Mouse (Mus musculus) right cerebral cortex, postnatal 36 days (tissue): ENCODE measurements at regions not wholly inside any gene's neighbourhood (a gene's known extent, or its start where the extent isn't known, plus 50 kb on each side); places are given as distances from the start of the nearest gene placed in this dataset.

Experiments used
- DNase-seq, 2 experiments: peaks; one replicate each; pipeline ENCODE4 v3.0.0; 2022; ENCODE audit warnings: low spot score in 2 of 2, mixed read lengths in 1 of 2

DNA sequence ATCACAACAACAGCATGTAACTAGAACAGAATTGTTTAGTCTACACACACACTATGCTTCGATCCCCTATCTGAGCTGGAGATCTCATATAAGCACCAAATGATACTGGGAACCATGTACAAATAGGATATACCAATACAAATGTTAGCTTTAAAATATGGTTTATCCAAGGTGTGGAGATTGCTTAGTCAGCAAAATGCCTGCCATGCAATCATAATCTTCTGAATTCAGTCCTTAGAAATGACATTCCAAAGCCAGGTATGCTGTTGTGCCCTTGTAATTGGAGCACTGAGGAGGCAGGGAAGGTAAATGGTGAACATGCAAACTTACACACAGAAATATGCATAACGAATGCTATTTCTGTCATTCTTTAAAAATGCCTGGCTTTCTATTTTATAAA is 54.0 kb upstream of the Thsd7b start:
- DNase-seq: no peak

DNA sequence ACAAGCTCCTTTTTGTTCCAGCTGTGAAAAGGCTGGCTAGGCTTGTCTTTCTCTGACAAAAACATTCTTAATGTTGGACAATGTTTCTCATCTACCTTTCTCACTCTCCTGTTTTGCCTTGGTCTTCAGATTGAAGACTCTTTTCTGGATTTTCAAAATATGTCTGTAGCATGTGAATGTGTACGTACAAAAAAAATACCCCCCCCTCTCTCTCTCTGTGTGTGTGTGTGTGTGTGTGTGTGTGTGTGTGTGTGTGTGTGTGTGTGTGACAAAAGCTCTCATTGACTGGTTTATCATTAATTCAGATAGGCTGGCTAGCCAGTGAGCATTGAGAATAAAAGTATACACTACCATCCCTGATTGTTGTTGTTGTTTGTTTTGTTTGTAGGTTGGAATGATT is 64.3 kb upstream of the Thsd7b start:
- no peak for DNase-seq

DNA sequence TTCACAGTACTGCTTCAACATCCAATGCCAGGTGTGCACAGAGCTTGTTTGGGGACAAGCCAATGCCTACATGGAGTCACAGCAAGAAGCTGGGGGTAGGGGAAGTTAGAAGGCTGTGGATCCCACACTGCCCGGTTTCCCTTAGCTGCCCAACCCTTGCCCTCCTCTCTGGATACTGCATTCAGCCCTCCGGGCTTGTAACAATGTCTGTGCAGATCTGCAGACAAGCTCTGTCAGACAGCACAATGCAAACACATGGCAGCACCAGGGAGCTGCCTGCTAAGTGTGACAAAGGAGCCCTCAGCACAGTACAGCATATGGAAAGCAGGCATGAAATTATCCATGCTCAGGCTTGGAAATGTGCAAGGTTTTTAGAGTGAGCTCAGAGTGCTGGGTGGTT is 64.7 kb upstream of the Thsd7b start:
- peak; percentile 1 to 18 for DNase-seq

DNA sequence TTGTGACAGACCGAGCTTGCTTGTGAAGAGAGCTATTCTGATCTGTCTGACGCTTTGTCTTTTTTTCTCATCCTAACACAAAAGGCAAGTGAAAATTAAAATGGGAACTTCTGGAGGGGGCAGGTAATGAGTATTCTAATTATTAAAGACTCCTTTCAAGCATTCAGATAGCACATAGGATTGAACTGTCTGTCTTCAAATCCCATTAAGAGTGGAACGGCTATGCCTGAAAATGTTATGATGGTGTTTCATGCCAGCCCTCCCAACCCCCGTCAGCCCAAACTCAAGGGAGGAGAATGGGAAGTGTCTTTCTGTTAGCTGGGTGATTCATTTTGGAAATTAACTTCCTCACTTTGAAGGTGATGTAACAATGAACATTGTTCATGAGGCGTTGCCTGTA is 65.4 kb upstream of the Thsd7b start:
- no peak for DNase-seq

DNA sequence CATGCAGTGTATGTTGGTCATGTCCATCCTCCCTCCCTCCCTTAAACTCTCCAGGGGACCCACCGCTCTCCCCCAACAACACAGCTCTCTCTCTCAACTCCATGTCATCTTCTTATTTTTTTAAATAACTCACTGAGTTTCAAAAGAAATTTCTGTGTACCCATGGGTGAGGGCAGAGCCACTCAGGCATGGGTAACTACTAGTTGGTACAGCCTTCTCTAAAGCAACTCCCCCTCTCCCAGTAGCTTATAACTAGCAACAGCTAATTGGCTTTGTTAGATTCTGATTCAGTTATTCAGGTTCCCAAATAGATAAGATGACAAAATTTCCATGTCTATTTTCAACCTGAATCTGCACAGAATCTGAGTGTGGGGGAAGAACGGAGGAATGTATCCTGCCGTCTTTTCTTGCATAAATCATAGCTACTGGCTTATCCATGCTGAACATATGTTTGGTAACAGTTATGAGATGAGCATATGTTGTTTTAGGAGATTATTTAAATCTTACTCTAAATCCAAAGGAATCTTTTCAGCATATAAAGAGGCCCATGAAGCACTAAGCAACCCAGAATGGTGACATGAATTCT is 92.8 kb upstream of the Thsd7b start:
- peak in 1 of 2 experiments; percentile 20 for DNase-seq

DNA sequence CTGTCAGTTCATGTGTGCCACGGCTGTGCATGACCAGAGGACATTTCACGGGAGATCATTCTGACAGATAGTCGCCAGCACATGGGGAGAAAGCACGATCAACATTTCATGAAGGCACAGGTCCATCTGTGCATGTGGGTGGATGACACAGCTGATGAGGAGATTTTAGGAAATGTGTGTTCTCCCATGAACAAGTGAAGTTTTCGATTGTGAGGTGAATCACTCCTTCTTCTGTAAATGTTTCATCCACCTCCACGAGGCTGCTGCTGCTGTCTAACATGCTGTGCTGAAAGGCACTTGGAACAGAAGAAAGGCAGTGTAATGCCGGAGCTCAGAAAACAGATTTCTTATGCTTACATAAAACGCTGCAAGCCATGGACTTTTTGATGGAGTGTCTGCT is 103.2 kb upstream of the Thsd7b start:
- peak; percentile 54 to 61 for DNase-seq

DNA sequence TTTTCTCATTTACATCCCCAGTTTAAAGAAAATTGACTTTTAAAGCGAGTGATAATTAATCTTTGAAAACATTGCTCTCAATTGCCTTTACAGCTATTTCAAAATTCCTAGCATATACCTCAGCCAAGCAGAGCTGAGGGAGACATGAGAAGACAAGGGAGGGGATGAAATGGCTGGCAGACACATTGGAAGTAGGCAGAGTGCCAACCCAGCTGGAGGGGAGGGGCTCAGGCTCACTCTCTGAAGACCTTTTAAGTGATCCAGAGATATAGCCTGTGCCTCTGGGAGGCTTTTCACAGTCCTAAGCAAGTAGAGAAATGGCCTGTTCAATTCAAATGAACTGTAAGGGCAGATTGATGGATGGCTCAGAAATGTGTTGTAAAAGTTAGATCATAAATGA is 122.5 kb upstream of the Thsd7b start:
- DNase-seq: no peak

DNA sequence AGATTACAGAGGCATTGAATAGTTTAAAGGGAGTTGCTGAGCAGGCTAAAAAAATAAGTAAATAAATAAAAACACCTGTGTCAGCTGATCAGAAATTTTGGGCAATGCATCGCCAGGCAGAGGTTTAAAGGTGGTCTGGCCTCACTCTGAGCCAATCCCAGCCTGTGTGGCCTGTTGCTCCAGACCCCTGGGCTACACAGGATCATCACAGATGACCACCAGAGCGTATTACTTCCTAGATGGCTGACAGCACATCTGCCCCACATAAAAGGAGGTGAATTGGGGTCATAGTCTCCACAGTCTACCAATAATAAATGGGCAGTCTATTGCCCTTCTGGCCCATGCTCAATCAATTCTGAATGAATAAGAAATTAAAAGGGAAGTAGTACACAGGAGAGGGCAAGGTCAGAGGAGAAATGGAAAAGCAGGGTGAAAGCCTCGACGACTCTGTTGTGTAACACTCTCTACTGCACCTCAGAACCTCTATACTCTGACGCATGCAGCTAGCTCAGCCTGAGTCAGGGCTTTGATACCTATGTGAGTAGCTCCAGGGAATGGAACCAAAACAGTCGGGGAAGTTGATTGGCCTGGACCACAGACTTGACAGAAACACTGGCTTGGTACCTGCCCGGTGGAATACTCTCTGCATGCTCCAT is 124.2 kb upstream of the Thsd7b start:
- no peak for DNase-seq

DNA sequence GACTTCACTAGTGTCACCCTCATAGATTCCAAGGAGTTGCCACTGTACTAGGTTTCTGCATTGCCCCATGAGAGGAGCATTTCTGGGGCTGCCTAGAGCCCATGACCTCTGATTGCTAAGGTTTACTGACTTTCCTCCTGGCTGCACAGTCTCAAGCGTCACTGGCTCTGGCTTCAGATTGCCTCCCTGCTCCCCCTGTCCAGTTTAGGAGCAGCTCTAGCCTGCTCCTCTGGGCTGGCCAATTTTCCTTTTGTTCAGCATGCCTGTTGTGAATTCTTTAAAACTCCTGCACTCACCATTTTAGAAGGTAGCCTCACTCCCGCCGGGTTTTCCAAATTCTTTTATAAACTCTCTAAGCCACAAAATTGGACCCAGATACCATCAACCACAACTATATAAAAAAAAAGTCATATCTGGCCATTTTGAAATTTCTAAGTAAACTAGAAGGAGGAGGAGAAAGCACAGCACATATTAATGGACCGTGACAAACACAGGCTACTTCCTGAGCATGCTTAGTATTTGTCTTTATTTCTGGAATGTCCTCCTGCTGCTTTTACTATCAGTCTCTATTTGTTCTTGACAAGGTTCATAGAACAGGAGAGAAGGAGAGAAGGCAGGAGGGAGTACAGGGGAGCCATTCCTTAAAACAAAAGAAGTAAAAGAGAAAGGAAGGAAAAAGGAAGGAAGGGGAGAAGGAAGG is 126.6 kb upstream of the Thsd7b start:
- no peak for DNase-seq

DNA sequence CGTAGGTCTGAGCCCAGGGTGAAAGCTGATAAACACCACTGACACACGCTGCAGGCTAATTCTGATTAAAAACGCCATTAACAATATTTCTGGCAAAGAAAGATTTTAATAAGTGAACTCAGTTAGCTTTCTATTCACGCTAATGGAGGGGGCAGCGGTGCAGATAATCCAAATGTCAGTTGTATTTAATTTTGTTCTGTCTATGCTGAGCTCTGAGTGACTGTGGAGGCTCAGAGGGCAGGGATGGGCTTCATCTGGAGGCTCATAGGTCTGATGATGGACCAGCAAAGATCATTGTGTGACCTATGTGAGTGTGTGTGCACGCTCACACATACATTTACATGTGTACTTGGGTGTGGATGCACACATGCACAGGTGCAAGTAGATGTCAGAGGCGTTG is 134.3 kb upstream of the Thsd7b start:
- no peak for DNase-seq

DNA sequence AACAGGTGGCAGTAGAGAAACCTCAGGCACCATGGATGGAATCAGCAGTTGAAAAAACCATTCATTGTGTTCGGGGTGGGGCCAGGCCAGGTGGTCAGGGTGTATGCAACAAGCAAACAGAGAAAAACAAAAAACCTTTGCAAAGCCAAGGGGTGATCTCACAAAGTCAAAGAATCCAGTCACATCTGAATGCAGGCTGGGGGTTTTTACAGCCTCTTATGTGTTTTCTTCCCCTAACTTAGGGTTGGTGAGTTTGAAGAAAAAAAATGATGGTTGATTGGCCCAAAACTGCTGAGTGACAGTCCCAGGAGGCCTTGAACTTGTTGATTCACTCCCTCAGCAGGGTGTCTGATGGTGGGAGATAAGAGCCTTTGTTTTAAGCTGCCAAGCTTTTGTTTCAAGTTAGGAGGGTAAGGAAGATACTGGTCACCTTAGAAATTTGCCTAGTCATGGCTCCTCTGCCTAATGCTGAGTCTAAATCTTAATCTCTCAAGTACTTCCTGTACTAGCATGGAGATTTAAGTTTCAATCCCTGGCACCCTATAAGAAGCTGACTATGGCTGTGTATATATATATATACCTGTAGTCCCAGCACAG is 166.0 kb upstream of the Thsd7b start:
- no peak for DNase-seq

DNA sequence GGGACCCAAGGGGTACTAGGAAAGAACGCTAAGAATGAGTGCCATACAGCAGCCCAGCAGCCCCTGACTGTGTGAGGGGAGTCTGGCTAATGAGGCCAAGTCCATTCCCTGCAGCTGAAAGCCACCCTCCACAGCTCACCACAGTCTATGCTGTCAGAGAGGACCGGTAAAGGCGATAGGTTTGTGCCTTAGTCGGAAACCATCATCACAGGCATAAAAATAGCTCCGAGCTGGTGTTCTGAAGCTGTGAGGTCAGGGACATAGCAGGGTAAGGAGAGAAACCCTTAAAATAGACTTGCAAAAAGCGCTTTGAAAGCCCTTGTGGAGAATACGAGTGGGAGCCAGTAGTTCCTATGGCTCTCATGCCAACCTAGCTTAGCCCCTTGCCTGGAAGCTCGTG is 172.1 kb upstream of the Thsd7b start:
- DNase-seq: no peak

DNA sequence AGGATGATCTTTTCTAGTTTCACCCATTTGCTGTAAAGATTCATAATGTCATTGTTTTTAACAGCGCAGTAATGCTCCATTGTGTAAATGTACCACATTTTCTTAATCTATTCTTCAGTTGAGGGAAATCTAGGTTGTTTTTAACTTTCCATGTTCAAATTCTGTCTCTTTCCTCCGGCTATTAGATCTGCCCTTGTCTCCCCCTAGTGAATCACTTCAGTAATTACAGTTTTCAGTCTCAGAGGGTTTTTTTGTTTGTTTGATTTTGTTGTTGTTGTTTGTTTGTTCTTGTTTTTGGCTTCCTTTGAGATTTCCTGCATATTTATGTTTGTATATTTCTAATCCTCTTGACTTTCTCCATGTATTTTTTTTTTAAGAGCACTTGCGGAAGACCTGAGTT is 194.8 kb upstream of the Thsd7b start:
- no peak for DNase-seq

DNA sequence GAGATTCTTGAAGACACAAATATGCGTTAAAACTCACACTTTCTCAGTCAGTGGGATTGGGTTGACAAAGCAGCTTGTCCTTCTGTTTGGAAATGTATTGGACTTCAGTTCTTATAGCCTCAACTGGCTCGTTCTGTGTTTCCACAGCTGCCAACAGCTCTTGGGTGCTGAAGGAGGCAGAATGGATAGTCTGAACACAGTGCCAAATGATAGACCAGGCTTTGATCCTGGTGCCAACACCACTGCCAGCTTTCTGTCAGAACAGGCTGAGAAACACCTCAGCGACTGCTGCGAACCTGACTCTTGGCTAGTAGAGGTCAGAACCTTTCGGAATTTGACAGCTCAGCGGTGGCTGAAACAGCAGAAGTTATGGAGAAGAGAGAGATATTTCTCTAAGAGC is 215.9 kb upstream of the Thsd7b start:
- DNase-seq: no peak

DNA sequence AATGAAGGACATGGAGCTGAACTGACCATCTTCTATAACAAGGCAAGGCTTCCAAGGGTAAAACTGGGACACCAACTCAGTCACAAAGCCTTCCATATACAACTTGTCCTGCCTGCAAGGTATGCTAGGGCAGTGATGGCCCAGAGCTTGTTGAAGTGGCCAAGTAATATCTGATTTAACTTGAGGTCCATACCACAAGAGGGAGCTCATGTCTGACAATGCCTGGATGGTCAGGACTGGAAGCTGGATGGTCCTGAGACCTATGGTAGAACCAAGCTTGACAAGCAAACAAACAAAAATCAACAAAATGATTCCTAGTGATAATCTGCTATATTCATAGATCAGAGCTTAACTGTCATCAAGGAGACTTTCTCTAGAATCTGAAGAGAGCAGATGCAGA is 217.8 kb upstream of the Thsd7b start:
- DNase-seq: no peak

DNA sequence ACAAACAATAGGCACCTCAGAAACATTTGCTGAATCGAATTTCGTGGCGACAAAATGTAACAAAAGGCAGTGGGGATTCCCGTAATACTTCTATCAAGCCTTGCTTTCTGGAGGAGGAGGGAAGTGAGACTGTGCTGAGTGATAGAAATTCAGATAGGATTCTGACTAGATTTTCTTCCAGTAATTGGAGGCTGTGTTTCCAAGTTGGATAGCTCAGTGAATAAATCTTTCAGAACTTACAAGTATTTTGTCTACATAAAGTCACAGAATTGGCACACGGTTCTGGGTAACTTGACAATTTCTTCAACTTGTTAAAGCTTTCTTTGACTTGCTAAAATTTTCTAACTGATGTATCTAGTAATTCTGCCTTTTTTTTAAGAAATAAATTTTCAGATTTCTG is 239.4 kb upstream of the Thsd7b start:
- DNase-seq: no peak

DNA sequence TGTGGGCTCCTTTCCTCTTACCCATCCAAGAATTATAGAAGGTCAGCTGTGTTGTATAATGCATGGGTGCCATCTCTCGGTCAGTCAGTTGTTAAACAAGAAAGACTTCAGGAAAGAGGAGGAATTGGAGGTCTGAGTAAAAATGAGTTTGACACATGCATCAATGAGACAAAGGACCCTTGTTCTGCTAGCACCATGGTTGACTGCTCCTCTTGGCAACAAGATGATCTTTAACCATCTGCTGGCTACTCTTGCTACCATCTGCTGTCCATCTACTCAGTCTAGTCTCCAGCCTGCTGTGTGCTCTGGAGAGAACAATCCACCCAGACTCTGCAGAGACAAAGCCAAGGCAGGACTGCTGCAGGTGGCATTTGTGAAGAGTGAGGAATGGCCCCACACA is 267.2 kb upstream of the Thsd7b start:
- DNase-seq: no peak

DNA sequence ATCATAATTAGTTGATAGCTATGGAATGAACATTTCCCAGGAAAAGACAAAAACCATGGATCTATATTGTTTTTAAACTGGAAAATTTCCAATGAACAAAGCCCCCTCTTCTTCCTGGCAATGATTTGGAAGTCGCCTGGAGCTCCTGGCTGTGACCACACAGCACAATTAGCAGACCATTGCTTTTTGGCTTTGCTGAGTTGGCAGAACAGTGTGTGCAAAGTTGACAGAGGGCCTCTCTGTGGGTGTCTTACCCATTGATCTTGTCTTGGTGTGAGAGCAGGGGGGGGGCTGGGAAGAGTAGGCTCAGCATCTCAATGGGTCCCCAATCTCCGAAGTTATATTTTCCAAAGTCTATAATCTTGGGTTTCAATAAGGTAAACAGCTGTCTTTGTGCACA is 270.8 kb upstream of the Thsd7b start:
- DNase-seq: no peak

DNA sequence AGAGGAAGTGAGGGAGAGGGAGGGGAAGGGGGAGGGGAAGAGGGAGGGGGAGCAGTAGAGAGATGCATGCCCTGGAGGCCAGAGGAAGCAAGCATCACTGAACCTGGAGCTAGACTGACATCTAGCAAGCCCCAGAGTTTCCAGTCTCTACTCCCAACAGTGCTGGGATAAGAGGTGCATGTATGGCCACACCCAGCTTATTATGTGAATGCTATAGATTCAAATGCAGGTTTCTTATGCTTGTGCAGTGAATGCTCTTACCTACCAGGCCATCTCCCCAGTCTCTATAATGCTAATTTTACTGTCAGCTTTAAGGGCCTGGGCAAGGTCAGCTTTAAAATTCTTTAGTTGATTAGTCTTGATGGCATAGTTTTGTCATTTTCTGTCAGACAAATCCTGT is 271.3 kb upstream of the Thsd7b start:
- DNase-seq: no peak

DNA sequence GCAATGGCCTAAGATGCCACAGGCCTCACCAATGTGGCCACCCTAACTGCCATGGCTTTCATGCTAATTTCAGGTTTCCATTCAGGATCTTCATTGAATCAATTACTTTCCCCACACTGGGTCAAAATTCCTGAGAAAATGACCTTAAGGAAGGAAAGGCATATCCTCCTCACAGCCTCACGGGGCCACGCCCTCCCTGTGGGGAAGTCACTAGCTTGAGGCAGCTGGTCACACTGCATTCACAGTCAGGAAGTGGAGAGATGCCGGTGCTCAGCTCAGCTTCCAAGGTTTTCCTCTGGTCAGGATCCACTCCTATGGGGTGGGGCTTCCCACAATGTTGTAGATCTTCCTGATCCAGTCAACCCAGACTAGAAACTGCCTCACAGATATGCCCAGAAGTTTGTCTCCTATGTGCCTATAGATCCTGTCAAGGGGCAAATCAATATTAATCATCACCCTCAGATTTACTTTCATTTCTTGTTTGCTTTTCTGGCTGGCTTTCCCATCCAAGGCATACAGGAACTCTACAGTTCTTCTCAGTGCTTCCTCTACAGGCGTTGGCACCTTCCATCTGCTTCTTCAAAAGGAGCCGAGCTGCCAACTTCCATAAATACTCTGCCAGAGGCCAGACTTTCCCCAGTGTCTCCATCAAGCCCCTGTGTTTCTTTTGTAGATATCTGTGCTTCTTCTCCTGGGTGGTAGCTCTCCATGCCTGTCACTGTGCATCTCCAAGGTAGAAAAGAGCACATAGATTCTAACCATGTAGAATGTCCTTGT is 273.2 kb upstream of the Thsd7b start:
- peak in 1 of 2 experiments; percentile 11 for DNase-seq

DNA sequence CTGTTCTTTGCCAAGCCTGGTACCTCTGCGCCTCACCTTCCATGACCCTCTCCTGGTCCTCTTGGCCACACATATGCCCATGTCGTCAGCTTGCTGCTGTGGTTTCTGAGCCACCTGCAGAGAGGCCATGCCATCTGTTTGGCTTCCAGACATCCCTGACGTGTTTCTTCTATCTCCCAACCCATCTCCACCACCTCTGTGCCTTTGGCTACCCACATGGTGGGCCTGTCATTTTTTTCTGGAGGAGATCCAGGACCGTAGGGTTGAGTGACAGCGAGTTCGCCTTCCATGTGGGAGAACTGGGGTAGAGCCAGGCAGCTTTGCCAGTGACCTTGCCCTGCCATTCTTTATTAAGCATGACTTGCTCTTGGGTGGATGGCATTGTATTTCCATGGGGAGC is 278.4 kb upstream of the Thsd7b start:
- DNase-seq: no peak

DNA sequence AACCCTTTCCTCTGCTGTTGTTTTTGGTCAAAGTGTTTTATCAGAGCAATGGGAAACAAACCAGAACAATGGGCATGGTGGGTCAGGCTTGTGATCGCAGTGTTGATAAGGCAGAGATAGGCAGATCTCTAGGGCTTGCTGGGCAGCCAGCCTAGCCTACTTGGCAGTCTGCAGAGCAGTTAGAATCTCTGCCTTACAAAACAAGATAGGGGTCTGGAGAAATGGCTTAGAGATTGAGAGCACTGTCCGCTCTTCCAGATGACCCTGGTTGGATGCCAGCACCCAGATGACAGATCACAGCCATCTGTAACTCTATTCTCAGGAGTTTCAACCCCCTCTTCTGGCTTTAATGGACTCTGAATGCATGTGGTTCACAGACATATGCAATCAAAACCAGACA is 289.7 kb upstream of the Thsd7b start:
- DNase-seq: no peak
